Mouse (Mus musculus) lung, embryonic 14.5 days (tissue): ENCODE measurements at regions not wholly inside any gene's neighbourhood (a gene's known extent, or its start where the extent isn't known, plus 50 kb on each side); places are given as distances from the start of the nearest gene placed in this dataset.
A peak's percentile ranks its signal among the peaks of the same experiment; 100 is the strongest.

Source experiments
- ATAC-seq: fragments of 200-750 bp; cut with Nextera tagmentation; 2 replicates; pipeline ENCODE4 v1.8.0; 2017; ENCODE audit warnings: mild to moderate bottlenecking, moderate TSS enrichment, moderate library complexity; ENCODE audit not compliant: insufficient read depth
- DNase-seq: peaks from one replicate; pipeline ENCODE4 v3.0.0-alpha.2; 2015
- H3K27ac ChIP-seq: fragments of 300-500 bp; sonication (generic); 2 replicates; pipeline ENCODE4 v1.5.1; 2014; ENCODE audit warnings: low read depth, mild to moderate bottlenecking, moderate library complexity
- H3K27me3 ChIP-seq: fragments of 300-500 bp; sonication (generic); 2 replicates; pipeline ENCODE4 v1.6.1; 2014; ENCODE audit warnings: low read length, control low read depth; ENCODE audit not compliant: insufficient read depth
- H3K36me3 ChIP-seq: fragments of 300-500 bp; sonication (generic); 2 replicates; pipeline ENCODE4 v1.6.1; 2014; ENCODE audit warnings: control low read depth; ENCODE audit not compliant: insufficient read depth
- H3K4me1 ChIP-seq: fragments of 300-500 bp; sonication (generic); 2 replicates; pipeline ENCODE4 v1.6.1; 2014; ENCODE audit warnings: antibody characterized with exemption, control low read depth; ENCODE audit not compliant: insufficient read depth
- H3K4me2 ChIP-seq: fragments of 300-500 bp; sonication (generic); 2 replicates; pipeline ENCODE4 v1.6.1; 2014; ENCODE audit warnings: mild to moderate bottlenecking
- H3K4me3 ChIP-seq: fragments of 300-500 bp; sonication (generic); 2 replicates; pipeline ENCODE4 v1.5.1; 2014; ENCODE audit warnings: low read depth, low read length
- H3K9ac ChIP-seq: fragments of 300-500 bp; sonication (generic); 2 replicates; pipeline ENCODE4 v1.6.1; 2014
- H3K9me3 ChIP-seq: fragments of 300-500 bp; sonication (generic); 2 replicates; pipeline ENCODE4 v1.6.1; 2016; ENCODE audit warnings: low read depth, low read length, control low read depth
- CTCF ChIP-seq: IDR thresholded peaks from 2 replicates; pipeline ENCODE4 v1.5.1; 2016; ENCODE audit warnings: antibody characterized with exemption, low read depth
- WGBS: fragments of 180-500 bp; shearing (Covaris S2); extraction: QIAGEN DNeasy Blood & Tissue Kit; methylation state at CpG from one replicate; pipeline ENCODE4 v1.1.7; 2014; 5-methylcytosine and 5-hydroxymethylcytosine counted together

- no peaks in the 10 kb centered on the region for H3K36me3 ChIP-seq
- DNase-seq (no peak), ATAC-seq (no peak)
- H3K4me3 ChIP-seq: no peak overlapping the region
- H3K27me3 ChIP-seq: no peaks in the 10 kb centered on the region
- no peak overlapping the region for H3K27ac ChIP-seq
- no peak for TF ChIP-seq CTCF
- H3K9ac ChIP-seq: no peak overlapping the region
- no peak overlapping the region for H3K4me2 ChIP-seq
- no peaks in the 10 kb centered on the region for H3K9me3 ChIP-seq
- WGBS: 88% methylated on average over 5 of the region's 5 CpGs
- no peaks in the 10 kb centered on the region for H3K4me1 ChIP-seq
Observed at GRCm38 (mm10) chr13:99580296-99580695, 64.0 kb upstream of the Map1b start.

DNA sequence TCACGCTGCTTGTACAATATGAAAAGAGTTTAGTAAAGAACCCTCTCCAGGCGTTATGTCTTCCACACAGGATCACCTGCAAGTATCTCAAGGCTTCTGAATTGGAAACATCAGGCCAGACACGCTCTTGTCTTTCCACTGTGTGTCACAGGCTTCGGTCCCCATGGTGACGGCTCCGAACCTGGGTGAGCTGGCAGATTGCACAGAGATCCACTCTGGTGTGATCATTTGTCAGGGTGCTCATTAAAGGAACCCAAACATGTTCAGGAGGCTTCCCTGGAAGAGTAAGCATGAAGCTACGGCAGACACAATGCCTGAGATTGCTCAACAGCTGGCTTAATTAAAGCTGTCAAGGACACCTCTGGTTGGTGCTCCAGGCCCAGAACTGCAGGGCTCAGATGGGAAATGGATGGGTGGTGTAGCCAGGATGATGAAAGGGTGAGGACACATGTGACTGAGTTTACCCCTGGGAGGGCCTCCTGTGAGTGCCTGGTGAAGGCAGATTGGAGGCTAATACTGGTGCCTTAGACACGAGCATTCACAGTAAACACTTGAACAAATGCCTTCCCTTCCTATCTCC, 63.3 kb upstream of the Map1b start:
- no peak for TF ChIP-seq CTCF
- no peak for DNase-seq
- Histone ChIP-seq H3K4me3 (no peak overlapping the region), H3K9me3 (no peaks in the 10 kb centered on the region), H3K27ac (no peak overlapping the region), H3K9ac (no peak overlapping the region), H3K36me3 (no peaks in the 10 kb centered on the region), H3K27me3 (no peaks in the 10 kb centered on the region), H3K4me1 (no peaks in the 10 kb centered on the region), H3K4me2 (no peak overlapping the region)
- 58% methylated on average over 8 of the region's 8 CpGs for WGBS
- ATAC-seq: no peak

- H3K9me3 ChIP-seq: no peaks in the 10 kb centered on the region
- H3K4me1 ChIP-seq: no peaks in the 10 kb centered on the region
- ATAC-seq: no peak
- H3K27me3 ChIP-seq: no peaks in the 10 kb centered on the region
- H3K4me2 ChIP-seq: no peak overlapping the region
- H3K4me3 ChIP-seq: no peak overlapping the region
- no peaks in the 10 kb centered on the region for H3K36me3 ChIP-seq
- WGBS: 72% methylated on average over 4 of the region's 4 CpGs
- TF ChIP-seq CTCF: no peak
- no peak overlapping the region for H3K27ac ChIP-seq
- DNase-seq: peak; percentile 18
- H3K9ac ChIP-seq: no peak overlapping the region
Observed at GRCm38 (mm10) chr13:99577686-99578085, 61.3 kb upstream of the Map1b start.

DNA sequence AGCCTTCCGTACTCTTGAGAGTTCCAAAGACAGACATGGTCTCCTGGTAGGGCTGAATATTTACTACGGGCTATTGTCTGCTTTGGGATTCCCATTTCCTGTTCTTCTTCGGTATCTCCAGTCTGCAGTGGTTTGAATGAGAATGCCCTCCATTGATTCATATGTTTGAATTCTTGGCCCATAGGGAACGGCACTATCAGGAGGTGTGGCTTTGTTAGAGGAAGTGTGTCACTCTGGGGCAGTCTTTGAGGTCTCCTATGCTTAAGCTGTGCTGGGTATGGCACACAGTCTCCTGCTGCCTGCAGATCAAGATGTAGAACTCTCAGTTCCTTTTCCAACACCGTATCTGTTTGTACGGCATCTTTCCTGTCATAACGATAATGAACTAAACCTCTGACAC, 56.7 kb upstream of the Map1b start:
- H3K4me1 ChIP-seq: no peaks in the 10 kb centered on the region
- H3K9me3 ChIP-seq: no peaks in the 10 kb centered on the region
- no peak overlapping the region for H3K9ac ChIP-seq
- WGBS: 85% methylated on average over 7 of the region's 7 CpGs
- no peak overlapping the region for H3K4me2 ChIP-seq
- no peak overlapping the region for H3K4me3 ChIP-seq
- TF ChIP-seq CTCF: no peak
- ATAC-seq (no peak), DNase-seq (no peak)
- H3K36me3 ChIP-seq: no peaks in the 10 kb centered on the region
- H3K27me3 ChIP-seq: no peaks in the 10 kb centered on the region
- no peak overlapping the region for H3K27ac ChIP-seq

DNA sequence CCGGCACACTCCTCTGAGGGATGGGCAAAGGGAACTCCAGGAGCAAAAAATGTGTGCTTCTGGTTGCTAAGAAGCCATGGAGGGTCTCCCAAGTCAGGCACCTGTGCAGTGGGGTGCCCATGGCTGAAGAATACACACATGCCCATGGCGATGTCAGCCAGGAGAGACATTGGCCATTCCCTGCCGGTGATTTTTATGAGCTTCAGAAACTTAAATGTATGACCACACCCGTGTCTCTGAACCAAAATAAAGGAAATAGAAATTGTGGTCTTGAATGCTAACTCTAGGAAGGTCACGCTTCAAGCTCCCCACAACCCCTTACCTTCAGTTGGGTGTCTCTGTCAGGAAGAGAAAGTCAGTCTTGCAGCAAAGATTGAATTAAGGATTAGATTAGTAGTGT, 56.0 kb upstream of the Map1b start:
- H3K4me2 ChIP-seq: no peak overlapping the region
- no peaks in the 10 kb centered on the region for H3K4me1 ChIP-seq
- ATAC-seq (no peak), DNase-seq (no peak)
- no peaks in the 10 kb centered on the region for H3K36me3 ChIP-seq
- no peak overlapping the region for H3K27ac ChIP-seq
- 80% methylated on average over 5 of the region's 5 CpGs for WGBS
- TF ChIP-seq CTCF: no peak
- H3K9me3 ChIP-seq: no peaks in the 10 kb centered on the region
- H3K9ac ChIP-seq: no peak overlapping the region
- H3K4me3 ChIP-seq: no peak overlapping the region
- H3K27me3 ChIP-seq: no peaks in the 10 kb centered on the region
